Mouse (Mus musculus) myocyte (in vitro differentiated cells): ENCODE results near the gene H13.

Experiments
- E2F4 ChIP-seq: IDR thresholded peaks from one replicate; pipeline ENCODE4 v1.6.1; 2011; ENCODE audit warnings: mild to moderate bottlenecking, control low read depth, moderate library complexity; ENCODE audit not compliant: insufficient read depth
- MAX ChIP-seq: IDR thresholded peaks from one replicate; pipeline ENCODE4 v1.6.1; 2011; ENCODE audit warnings: low read depth, mild to moderate bottlenecking, control low read depth
- MYOD1 ChIP-seq, 3 experiments: IDR thresholded peaks; one replicate each; pipeline ENCODE4 v1.6.1; 2011; ENCODE audit warnings: control low read depth in 2 of 3, low read depth in 2 of 3, mild to moderate bottlenecking in 2 of 3, moderate library complexity in 1 of 3; ENCODE audit not compliant: insufficient read length in 2 of 3, control insufficient read depth in 1 of 3
- MYOG ChIP-seq, 3 experiments: IDR thresholded peaks; one replicate each; pipeline ENCODE4 v1.6.1; 2011; ENCODE audit warnings: control low read depth in 2 of 3, low read depth in 2 of 3, mild to moderate bottlenecking in 2 of 3; ENCODE audit not compliant: insufficient read length in 2 of 3, control insufficient read depth in 1 of 3, insufficient read depth in 1 of 3
- POLR2A ChIP-seq: IDR thresholded peaks from one replicate; pipeline ENCODE4 v1.6.1; 2011; ENCODE audit warnings: low read depth, mild to moderate bottlenecking, control low read depth, moderate library complexity; ENCODE audit not compliant: insufficient read length
- POLR2AphosphoS2 ChIP-seq: IDR thresholded peaks from one replicate; pipeline ENCODE4 v1.6.1; 2011; ENCODE audit warnings: low read depth, control low read depth; ENCODE audit not compliant: insufficient read length
- REST ChIP-seq: IDR thresholded peaks from one replicate; pipeline ENCODE4 v1.6.1; 2011; ENCODE audit warnings: mild to moderate bottlenecking, control low read depth, moderate library complexity; ENCODE audit not compliant: insufficient read depth, insufficient read length
- SRF ChIP-seq: IDR thresholded peaks from one replicate; pipeline ENCODE4 v1.6.1; 2011; ENCODE audit warnings: low read depth; ENCODE audit not compliant: control insufficient read depth, insufficient read length
- TCF12 ChIP-seq: IDR thresholded peaks from one replicate; pipeline ENCODE4 v1.6.1; 2011; ENCODE audit warnings: mild to moderate bottlenecking, control low read depth; ENCODE audit not compliant: poor library complexity, insufficient read depth, severe bottlenecking
- TCF3 ChIP-seq: IDR thresholded peaks from one replicate; pipeline ENCODE4 v1.6.1; 2011; ENCODE audit warnings: low read depth, control low read depth; ENCODE audit not compliant: insufficient read length
- USF1 ChIP-seq: IDR thresholded peaks from one replicate; pipeline ENCODE4 v1.6.1; 2011; ENCODE audit warnings: low read depth, mild to moderate bottlenecking, control low read depth, moderate library complexity

DNA sequence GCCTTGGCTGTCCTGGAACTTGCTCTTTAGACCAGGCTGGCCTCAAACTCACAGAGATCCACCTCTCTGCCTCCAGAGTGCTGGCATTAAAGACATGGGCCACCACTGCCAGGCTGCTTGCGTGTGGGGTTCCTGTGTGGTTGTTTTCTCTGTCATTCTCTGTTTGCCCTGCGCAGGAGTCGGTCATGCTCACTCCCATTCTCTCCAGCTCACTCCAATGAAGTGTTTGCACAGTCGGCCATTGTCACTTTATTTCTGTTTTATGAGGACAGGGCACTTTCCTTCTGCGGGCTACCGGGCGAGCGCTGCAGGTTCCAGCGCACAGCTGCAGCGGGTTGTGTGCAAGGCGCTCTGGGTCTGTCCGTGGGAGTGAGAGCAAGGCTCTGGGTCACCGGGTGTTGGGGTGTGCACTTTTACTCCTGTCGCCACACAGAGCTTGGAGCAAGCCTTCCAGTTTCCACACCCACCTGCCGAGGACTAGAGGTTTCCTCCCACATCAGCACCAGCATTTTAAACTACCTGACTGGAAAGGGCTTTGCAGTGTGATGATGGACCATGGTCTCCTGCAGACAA, 56.0 kb downstream of the H13 start:
- no peak for TF ChIP-seq POLR2A
- TF ChIP-seq TCF12, result no peak
- TF ChIP-seq USF1, result no peak
- TF ChIP-seq MAX, result no peak
- no peak for TF ChIP-seq MYOG (IDR thresholded peaks at IDR 0.05; ENCODE audit: control insufficient read depth in 1 of 3, insufficient read depth in 1 of 3, insufficient read length in 2 of 3, low read depth in 2 of 3)
- TF ChIP-seq MYOD1 (IDR thresholded peaks at IDR 0.05; ENCODE audit: control insufficient read depth in 1 of 3, insufficient read length in 2 of 3, low read depth in 2 of 3), result no peak
- TF ChIP-seq E2F4, result no peak
- no peak for TF ChIP-seq SRF
- TF ChIP-seq TCF3, result no peak
- no peak for TF ChIP-seq POLR2AphosphoS2
- TF ChIP-seq REST, result no peak
